Mouse (Mus musculus): ENCODE data around the gene Shkbp1.

GRCm38 (mm10) chr7:27396184-27397047 is 40.6 kb upstream of the Shkbp1 start:
- TF ChIP-seq CTCF (IDR thresholded peaks at IDR 0.05; ENCODE audit: borderline replicate concordance, insufficient read depth, low read length) = no peak
- TF ChIP-seq POLR2A (IDR thresholded peaks at IDR 0.05; ENCODE audit: low read depth, low read length) = no peak
